Mouse (Mus musculus): ENCODE data around the gene Tmem183a. TPM values are rescaled to one million over a fixed set of nuclear protein-coding genes. Genes with fewer than 3 reads are reported as not detected.
A peak's percentile ranks its signal among the peaks of the same experiment; 100 is the strongest.

Gene Tmem183a
- total RNA-seq, 2 experiments from 2014 or later: 70.5 to 75.0 TPM

DNA sequence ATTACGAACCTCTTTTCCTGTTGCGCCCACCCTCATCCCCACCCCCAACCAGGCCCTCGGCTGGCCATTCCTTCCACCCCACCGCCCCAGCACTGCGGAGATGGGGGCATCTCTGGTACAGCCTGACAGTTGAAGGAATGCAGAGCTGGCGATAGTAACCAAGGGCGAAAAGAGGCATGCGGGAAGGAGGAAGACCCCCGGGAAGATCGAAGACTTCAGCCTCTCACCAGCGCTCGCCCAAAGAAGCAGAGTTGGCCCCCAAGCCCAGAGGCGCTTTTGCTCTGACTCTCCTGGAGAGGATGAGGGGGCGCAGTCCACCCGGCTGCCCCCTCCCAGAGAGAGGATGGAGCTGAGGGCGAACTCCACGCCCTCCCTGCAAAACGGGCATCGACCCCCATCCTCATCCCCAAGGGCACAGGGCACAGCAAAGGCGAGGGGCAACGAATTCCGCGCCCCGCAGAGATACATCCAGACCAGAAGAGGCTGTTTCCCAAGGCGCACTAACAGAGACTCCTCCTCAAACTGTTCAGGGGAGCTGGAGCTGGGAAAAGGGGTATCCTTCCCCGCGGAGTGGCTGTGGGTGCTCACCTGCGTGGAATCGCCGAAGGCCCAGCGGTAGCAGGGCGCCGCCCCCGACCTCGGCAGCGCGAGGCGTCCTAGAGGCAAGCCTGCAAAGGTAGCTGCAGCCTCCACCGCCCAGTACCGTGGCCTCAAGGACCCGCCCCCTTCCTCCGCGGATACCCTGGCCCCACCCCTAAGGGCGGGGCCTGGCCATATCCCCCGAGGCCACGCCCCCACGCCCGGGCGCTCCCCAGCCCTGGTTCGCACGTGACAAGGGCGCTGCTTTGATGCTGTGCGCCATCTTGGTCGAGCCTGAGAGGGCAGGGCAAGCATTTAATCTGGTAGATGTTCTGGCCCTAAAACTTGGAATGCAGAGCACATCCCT, 17.5 kb downstream of the Tmem183a start:
- peak; percentile 82 to 85 for DNase-seq

DNA sequence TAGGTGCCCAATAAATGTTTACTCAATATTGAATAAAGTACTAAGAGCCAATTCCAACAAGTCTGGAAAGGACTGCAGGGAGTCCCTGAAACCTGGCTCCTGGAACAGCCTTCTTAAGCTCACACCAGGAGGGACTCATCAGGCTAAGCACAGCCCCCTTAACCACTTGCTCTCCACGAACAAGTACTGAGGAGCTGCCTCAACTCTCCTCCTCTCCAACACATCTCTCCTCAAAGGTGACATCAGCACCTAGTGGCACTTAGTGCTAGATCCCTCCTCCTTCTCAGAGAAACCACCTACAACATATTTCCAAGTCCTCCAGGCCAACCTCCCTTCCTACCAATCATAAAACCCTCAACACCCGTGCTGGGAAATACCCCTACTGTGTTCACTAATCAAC, 18.2 kb downstream of the Tmem183a start:
- DNase-seq: no peak

DNA sequence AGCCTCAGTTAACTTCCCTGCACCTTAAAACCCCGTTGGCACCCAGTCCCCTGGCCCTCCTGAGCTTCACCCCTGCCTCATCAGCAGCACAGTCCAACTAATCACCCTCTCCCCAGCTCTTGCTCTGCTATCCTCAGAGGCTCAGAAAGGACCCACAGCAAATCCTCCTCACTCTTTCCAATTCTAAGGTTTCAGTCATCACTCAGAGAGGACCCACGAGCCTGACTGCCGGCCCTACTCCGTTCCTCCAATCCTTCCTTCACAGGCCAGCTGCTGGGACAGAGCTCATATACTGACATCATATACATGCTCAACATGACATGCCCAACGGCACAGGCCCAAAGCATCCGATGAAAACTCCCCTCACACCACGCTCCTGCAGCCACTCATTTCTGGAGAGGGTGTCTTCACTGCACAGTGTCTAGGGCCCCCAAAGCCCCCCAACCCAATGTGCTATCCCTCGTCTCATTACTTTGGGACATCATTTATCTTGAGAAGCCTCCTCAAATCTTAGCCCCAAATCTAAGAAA, 18.9 kb downstream of the Tmem183a start:
- no peak for DNase-seq

DNA sequence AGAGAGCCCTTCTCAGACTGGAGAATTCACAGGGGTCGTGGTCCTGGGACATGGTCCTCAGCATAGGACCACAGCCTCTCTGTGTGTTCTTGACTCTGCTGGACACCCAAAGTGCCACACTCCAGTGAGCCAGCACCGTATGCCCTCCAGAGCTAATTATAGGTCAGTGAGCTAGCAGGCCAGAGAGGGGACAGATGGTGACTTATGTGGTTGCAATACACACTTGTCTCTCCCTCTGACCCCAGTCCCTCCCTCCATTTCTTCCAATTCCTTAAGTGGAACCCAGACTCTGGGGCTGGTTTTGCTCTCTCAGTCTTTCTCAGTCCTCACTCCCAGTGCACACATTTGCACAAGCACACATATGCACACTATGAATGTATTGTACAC, 19.5 kb downstream of the Tmem183a start:
- no peak for DNase-seq

DNA sequence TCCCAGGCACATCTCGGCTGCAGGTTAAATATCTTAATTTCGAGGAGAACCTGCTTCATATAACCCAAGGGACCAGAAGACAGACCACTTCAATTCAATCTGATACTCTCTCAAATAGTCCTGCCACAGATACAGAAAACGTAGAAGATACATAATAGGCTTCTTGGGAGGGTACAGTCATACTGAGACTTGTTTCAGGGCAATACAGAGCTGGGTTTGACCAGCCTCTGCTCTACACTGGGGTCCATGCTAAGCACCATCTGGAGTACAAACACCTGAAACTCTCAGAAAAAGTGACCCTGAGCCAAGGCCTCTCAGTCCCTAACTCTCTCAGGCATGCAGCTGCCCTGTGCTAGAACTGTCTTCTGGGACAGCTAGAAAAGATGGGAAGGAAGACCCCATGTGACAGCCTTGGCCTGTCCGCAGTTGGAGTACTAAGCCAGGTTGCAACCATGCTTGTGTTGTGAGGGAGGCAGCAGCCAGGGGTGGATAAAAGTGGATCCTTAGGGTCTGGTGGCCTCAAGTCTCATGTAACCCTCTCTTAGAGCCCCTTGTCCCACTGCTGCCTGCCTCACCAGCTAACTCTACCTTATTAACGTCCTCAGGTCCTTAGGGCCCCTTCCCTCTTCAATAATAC, 20.0 kb downstream of the Tmem183a start:
- DNase-seq: no peak

DNA sequence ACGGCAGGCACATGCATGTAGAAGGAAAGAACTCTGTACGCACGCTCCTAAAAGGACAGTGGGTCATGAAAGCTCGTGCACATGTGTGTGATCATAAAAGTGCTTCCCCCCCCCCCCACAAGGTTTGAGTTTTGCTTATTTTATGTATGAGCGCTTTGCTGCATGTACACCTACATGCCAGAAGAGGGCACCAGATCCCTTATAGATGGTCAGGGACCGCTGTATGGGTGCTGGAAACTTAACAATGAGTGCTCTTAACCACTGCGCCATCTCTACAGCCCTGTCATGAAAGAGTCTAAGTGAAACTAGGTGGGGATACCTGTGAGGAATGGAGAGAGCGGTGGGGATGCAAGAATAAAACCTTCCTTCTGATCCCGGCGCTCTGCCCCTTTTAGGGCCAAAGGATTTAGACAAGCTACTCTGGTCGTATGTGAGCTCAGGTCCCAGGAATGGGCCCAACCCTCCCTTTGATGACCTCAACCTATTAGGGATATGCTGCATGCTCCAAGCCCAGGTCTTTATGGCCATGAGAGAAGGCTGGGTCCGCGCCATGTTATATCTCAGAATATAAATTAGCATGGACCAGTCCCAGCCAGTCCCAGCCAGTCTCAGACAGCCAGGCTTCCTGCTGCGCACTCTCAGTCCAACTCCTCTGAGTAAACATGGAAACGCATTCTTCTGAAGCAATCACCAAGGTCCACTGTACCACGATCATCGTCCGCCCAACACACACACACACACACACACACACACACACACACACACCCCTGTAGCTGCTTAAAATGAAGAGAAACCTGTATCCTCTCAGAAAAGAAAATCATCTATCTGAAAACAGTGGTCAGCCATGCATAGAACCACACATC, 21.8 kb downstream of the Tmem183a start:
- DNase-seq: no peak

DNA sequence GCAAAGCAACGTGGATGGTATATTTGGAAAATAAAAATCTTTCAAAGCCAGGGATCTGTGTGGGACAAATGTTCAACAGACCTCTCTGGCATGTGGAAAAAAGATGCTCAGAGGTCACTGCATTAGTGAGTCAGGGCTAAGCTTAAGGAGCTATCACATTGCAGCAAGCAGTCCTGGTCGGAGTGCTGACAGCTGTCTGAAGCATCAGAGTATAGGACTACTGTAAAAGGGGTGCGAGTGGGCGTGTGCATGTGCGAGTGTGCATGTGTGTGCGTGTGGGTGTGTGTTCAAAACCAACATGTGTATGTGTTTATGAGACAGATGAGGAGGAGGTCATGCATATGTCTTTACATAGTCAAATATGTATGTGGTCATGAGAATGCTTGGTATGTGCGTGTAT, 22.6 kb downstream of the Tmem183a start:
- DNase-seq: no peak

DNA sequence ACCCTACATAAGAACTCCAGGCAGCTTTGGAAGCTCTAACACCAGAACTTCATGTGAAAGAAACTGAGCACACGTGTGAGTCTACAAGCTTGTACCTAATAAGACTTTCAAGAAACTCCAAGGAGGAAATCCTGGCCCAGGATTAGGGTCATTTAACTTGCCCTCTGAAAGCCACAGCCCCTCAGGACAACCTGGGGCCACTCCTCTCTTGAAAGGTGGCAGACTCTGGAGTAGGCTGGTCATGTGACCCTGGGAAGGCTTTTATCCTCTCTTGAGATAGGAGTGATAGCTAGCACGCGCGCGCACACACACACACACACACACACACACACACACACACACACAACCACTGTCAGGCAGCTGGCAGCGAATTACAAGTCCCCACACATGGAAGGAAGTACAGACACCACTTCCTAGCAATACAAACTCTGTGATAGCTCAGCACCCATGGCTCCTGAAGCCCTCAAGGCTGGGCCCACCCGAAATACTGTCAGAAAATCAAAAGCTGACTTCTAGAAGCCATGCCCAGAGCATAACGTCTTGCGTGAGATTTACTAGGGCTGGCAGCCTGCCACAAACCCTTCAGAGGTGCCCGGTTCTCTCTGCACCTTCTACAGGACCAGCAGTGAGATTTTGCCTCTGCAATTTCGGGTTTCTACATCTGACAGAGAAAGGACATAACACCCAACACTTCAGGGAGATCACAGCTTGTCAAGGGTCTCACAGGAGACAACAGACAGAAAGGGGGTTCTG, 24.6 kb downstream of the Tmem183a start:
- DNase-seq: peak in 1 of 2 experiments; percentile 1

DNA sequence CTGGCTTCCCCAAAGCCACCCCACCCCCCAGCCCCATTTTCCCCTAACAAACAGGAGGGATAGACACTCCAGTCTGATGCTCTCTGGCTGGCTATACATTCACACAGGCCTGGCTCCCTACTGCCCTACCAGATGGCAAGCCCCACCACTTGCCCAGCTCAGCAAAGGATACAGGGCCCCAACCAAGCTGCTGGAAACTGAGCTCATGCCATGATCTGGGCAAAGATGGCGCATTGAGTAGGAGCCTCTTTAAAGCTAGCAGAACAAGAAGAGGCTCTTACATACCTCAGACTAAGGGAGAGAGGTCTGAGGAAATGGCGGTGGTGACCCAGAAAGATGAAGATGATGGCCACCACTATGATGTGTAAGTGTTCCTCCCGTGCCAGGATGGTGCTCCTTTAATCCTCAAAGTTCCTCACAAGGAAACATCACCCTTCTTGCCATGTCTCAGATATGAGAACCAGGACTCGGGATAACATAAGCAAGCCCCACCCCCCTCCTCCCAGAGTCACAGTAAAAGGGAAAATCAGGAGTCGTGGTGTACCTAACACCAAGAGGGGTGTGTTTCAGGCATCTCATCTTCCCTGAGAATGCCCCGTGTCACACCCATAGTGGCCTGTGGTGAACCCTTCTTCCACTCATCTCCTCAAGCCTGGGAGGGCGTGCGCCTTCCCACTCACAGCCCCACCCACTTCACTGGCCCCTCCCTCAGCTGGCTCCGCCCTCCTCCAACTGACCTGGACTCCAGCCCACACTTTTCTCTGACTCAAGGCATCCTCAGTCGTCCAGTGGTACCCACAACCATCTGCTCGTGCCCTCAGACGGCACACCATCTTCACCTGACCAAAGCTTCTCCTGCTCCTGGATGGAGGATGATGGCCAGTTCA, 25.6 kb downstream of the Tmem183a start:
- peak in 1 of 2 experiments; percentile 1 for DNase-seq

DNA sequence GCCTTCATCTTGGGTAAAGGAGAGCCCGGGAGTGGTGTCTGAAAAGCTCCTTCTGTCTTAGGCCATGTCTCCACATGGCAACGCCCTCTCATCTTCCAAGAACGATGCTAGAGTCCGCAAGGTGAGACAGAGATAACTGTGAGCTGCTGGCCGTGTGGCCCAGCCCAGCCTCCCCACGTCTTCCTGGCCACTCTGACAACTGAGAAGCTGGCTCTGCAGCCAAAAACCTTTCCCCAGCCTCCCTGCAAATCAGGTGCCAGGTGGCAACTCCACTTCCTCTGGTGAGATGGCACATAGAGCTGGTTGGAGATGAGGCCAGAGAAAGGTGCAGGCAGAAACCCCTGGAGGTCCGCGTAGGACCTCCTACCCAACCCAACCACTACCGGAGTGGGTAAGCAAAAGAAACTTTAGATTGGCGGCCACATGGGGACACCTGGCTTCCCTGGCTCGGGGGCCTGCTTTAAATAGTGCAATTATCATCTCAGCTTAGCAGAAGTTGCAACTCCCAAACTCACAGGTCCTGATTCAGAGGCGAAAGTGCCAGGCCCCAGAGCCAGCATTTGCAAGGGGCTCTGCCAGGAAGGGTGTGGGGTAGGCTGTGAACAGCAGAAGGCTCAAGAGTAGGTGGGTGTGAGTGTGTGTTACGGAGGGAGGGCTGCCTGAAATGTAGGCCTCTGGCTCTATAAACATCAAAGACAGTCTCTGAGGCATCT, 26.4 kb downstream of the Tmem183a start:
- peak in 1 of 2 experiments; percentile 60 for DNase-seq

DNA sequence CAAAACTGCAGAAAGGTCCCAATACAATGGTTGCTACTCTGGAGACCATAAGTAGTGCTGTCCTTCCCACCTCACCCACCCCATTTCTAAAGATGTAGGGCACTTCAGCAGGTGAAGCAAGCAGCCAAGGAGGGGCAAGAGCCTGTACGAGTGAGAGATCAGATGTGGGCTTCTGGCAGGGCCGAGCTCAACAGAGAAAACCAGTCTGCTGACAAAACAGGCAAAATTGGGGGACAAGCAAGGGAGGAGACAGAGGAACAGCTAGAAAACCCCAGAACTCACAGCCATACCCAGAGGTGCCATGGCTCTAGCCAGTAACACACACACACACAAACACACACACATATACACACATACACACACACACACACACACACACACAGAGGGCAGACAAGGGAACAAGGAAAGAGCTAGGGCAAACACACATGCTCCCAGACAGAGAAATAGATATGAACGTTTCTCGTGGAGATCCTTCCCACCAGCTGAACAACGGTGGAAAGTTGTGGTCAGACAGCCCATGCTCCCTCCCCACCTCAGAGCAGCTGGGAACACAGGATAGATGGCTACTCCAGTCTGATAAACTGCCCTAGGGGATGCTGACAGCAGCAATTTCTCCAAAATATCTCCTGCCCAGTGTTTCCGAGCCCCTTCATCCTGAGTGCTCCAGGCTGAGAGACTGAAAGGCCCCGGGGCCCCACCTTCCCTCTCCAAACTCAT, 27.5 kb downstream of the Tmem183a start:
- DNase-seq: no peak

DNA sequence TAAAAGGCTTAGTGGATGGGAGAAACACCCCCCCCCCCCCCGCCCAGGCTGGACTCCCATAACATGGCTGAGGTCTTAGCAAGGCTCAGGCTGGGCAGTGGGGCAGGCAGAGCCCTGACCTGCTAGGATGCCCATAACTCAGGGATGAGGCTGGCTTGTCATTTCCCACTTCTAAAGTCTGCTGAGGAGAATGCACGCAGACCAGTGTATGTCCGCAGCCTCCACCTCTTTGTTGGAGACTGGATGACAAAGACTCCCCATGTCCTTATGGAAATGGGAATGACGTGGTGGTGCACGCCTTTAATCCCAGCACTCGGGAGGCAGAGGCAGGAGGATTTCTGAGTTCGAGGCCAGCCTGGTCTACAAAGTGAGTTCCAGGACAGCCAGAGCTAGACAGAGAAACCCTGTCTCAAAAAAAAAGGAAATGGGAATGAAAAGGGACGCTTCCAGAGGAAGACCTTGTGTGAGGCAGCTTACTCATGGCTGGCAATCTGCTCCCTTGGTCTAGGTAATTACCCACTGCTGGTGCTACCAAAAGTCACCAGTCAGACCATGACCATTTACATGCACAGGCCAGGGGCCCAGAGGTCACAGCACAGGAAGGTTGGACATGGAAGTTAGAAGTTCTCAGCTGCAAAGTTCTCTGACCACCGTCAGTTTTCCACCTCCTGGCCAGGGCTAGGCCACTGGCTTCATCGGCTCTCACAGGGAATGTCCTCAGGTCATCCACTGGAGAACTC, 28.2 kb downstream of the Tmem183a start:
- DNase-seq: no peak

DNA sequence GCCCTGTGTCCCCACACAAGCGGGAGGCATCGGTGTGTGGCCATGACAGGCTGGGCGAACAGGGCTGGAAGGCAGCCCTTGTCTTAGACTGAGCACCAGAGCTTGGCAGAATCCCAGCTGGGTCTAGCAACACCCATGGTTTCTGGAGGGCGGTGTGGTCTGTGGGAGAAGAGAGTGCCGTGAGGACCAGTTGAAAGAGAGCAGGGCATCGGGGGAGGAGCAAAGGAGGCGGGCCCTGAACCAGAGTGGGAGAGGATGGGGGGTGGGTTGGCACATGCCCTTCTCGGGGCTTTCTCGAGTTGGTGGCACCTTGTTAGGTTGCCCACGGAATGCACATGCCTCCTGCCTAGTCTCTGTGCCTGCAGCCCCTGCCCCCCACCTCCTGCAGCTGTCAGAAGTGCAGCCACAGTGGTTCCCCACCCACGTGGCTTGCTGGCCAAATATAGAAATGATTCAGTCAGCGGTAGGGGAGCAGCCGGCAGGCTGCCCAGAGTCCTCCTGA, 29.0 kb downstream of the Tmem183a start, which contains the start of gene Ppfia4:
Gene Ppfia4 (minus strand): TSS at position 159 of the 502 bp plus-strand sequence.
- DNase-seq: peak in 1 of 2 experiments; percentile 50

DNA sequence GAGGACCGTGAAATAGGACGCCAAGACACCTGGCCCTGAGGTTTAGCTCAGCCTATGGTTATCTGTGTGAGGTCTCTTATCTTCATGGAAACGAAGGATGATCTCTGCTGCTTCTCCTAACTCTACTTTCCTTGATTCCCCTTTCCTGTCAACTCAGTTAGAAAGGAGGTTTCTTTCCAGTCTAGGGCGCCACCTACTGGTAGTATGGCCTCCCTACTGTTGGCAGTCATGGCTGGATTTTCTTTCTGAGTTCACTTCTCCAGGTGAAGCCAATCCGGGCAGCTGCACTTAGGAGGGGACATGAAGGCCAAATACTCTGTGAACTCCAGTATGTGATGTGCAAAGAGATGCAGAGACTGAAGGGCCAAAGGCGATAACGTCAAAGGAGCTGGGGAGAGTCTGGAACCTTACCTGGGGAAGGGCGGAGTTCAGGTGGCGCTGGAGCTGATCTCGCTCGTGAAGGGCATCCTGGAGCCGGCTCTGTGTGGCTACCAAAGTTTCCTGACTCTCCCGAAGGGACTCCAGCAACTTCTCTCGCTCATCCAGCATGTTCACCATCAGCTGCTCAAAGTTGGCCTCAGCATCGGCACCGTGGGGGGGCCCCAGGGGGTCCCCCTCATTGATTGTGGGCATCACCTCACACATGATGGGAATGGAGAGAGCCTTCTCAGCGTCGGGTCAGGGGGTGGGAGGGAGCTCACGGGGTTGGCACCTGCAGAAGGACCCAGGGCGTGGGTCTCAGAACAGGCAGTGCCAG, 29.7 kb downstream of the Tmem183a start:
- DNase-seq: peak; percentile 73

DNA sequence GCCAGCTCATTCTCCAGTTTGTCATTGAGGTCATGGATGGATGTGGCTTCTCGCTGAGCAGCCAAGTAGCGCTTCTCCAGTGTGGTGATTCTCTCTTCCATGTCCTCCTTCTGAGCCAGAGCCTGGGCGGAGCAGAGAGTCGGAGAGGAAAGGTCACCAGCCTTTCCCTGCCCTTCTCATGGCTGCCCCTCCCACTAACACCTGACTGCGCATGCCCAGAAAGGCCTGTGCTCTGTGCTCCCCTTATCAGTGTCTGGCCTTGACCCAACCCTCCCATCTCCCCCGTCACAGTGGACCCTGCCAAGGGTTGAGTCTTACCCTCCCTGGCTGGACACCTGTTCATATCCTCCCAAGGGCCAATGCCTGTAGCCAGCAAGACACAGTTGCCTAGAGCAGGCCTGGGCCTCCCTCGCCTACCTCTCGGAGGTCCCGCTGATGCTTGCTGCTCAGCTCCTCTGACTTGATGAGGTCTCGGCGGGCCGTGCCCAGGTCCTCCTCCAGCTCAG, 34.9 kb downstream of the Tmem183a start:
- no peak for DNase-seq

DNA sequence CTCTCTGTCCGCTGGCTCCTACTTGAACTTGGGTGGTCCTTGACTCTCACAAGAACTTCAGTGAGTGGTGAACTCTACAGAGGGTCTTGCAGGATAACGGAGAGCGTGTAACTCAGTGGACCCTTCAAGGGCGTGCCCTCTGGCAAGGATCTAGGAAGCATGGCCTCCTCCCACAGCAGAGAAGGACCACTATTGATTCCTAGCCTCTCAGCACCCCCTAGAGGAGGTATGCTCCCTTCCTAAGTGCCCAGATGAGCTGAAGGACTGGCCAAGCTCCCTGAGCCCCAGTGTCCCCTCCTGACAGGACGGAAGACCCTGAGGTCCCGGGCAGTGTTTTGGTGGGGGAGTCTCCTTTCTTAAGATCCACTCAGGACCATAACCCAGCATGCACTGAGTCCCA, 39.2 kb downstream of the Tmem183a start:
- DNase-seq: peak; percentile 29 to 37

DNA sequence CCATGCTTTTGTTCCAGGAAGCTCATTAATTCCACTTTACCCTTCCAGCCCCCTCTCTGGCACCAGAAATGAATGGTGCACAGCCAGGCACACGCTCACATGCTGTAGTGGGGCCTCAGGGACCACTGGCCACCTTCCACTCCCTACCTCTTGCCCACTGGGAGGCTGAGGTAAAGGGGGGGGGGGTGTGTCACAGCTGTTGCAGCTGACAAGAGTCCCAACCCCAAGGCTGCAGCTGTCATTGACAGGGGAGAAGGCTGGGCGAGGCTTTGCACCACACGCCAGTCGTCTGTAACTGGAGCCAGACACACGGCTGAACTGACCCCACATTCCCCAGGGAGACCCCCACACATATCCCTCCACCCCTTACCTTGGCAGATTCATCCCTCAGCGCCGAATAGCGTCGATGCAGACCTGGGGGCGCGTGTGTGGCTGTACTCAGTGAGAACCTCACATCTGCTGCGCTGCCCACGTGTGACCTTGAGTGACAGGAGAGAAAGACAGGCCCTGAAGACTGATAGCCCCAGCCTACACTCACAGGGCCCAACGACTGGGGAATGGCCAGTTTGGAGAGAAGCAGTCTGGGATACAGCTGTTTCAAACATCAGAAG, 41.0 kb downstream of the Tmem183a start:
- DNase-seq: no peak

All from layer of hippocampus, postnatal 36 days (tissue).